Mouse (Mus musculus) cortical plate, adult 2 months (tissue): ENCODE measurements around the gene Akap6.

Experiments used
- CTCF ChIP-seq: fragments of 200-500 bp; IDR thresholded peaks from 2 replicates; pipeline ENCODE4 v1.5.1; 2011; ENCODE audit warnings: mild to moderate bottlenecking, control low read depth, low read length; ENCODE audit not compliant: insufficient read depth; ENCODE audit errors: extremely low read depth
- POLR2A ChIP-seq: fragments of 200-500 bp; IDR thresholded peaks from 2 replicates; pipeline ENCODE4 v1.6.1; 2011; ENCODE audit warnings: mild to moderate bottlenecking, low read length, control low read depth; ENCODE audit not compliant: insufficient read depth; ENCODE audit errors: extremely low read depth

DNA sequence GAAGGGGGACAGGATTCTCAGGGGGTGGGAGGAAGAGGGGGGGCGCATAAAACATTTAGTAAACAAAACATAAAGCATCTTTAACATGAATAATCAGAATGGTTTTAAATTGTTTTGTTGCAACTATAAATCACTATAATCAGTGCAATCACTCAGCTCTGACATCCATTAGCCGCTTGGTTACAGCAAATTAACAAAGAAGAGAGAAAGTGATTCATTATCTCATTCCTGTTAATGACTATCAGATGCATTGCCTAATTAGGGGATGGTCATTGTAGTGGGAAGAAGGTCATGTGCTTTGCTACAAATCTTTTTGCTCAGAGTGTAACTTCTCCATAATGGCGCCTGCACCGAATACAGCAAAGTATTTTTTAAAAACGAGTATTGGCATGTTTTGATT is 239.6 kb downstream of the Akap6 start:
- no peak for TF ChIP-seq CTCF
- TF ChIP-seq POLR2A: no peak
